Mouse (Mus musculus) 3134 (cell line): ENCODE data around the gene Taf3.

Experiments used
- DNase-seq: peaks from one replicate; pipeline ENCODE4 v3.0.0-alpha.2; 2011; ENCODE audit warnings: low spot score; ENCODE audit not compliant: insufficient read length; ENCODE audit errors: extremely low read depth

The Taf3 gene

GRCm38 (mm10) chr2:10014951-10015635 is 33.3 kb downstream of the Taf3 start:
- no peak for DNase-seq

GRCm38 (mm10) chr2:10010263-10010909 is 38.0 kb downstream of the Taf3 start:
- no peak for DNase-seq

- peak; percentile 34 for DNase-seq
Measured at GRCm38 (mm10) chr2:10009671-10010254, 38.6 kb downstream of the Taf3 start.

GRCm38 (mm10) chr2:10008593-10008992 is 39.8 kb downstream of the Taf3 start:
- DNase-seq = no peak

GRCm38 (mm10) chr2:10004960-10005621 is 43.3 kb downstream of the Taf3 start:
- no peak for DNase-seq

GRCm38 (mm10) chr2:10003358-10003757 is 45.0 kb downstream of the Taf3 start:
- DNase-seq = no peak

GRCm38 (mm10) chr2:10001591-10001990 is 46.8 kb downstream of the Taf3 start:
- DNase-seq = no peak

- no peak for DNase-seq
Measured at GRCm38 (mm10) chr2:9997535-9997934, 50.9 kb downstream of the Taf3 start.

GRCm38 (mm10) chr2:9996111-9996510 is 52.3 kb downstream of the Taf3 start:
- no peak for DNase-seq

GRCm38 (mm10) chr2:9990690-9991229 is 57.6 kb downstream of the Taf3 start:
- no peak for DNase-seq

GRCm38 (mm10) chr2:9989649-9990547 is 58.5 kb downstream of the Taf3 start:
- no peak for DNase-seq

GRCm38 (mm10) chr2:9988290-9988689 is 60.1 kb downstream of the Taf3 start:
- no peak for DNase-seq

- no peak for DNase-seq
Measured at GRCm38 (mm10) chr2:9985979-9986447, 62.4 kb downstream of the Taf3 start.

- DNase-seq = no peak
Measured at GRCm38 (mm10) chr2:9982446-9982845, 66.0 kb downstream of the Taf3 start.

- DNase-seq = no peak
Measured at GRCm38 (mm10) chr2:9971927-9972326, 76.5 kb downstream of the Taf3 start.

- DNase-seq = no peak
Measured at GRCm38 (mm10) chr2:9970579-9970978, 77.8 kb downstream of the Taf3 start.

- DNase-seq = no peak
Measured at GRCm38 (mm10) chr2:9970178-9970577, 78.2 kb downstream of the Taf3 start.

GRCm38 (mm10) chr2:9969734-9970133 is 78.7 kb downstream of the Taf3 start:
- DNase-seq = no peak

- DNase-seq = no peak
Measured at GRCm38 (mm10) chr2:9966634-9967033, 81.8 kb downstream of the Taf3 start.

GRCm38 (mm10) chr2:9965608-9966007 is 82.8 kb downstream of the Taf3 start:
- DNase-seq = no peak
